Mouse (Mus musculus) left cerebral cortex, postnatal 36 days (tissue): ENCODE data around the gene Fbxl16. TPM values are rescaled to one million over a fixed set of nuclear protein-coding genes. Genes with fewer than 3 reads are reported as not detected.

Experiments used
- DNase-seq, 2 experiments: peaks; one replicate each; pipeline ENCODE4 v3.0.0; 2021 to 2022; ENCODE audit warnings: low spot score in 2 of 2, mixed read lengths in 1 of 2
- intact Hi-C: fragments of 180-260 bp; cut with DNase I; formaldehyde crosslinking; loops from one replicate; pipeline ENCODE4 v1.15.1; 2025
- microRNA-seq: library from miRNA; unstranded; fragments of <30 nt; microRNA quantifications from one replicate; pipeline ENCODE4 v1.2.0, GENCODE M21; 2022
- total RNA-seq, 2 experiments: library from RNA; stranded (reverse); gene quantifications; 2 replicates each; pipeline ENCODE4 v1.2.3; 2021

Gene Fbxl16
- total RNA-seq, 2 experiments from 2014 or later: 668 to 710 TPM

DNA sequence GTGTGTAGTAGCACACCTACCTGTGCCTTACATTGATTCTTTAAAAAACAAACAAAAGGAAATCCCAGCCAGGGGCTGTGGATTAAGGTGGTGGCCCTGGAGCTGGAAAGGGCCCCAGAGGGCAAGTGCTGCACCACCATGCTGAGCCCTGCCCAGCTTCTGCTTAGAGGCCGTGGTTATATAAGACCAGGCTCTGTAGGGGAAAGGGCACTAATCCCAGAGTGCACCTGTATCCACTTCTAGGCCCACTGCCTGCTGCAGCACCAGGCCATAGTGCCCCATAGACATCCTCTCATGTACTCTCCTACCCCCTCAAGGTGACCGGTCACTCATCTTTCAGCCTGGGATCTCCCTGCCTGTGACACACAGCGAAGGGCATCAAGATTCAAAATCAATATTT lies 57.3 kb downstream of the Fbxl16 start:
- DNase-seq: no peak
- intact Hi-C loops: no loop called here

DNA sequence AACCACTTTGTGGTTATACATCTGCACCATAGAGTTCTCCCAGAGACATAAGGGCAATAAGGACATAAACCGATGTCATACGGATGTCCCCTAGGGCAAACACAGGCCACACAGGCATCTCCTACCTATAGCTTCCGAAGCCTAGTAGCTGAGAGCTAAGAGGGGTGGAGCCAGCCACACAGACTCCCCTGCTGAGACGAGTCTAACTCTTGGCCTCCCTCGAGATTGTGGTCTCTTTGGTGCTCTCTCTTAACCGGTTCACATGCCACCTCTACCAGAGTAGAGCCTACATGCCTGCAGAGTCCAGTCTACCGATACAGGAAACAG lies 58.6 kb downstream of the Fbxl16 start:
- intact Hi-C loops: no loop called here
- DNase-seq: no peak

DNA sequence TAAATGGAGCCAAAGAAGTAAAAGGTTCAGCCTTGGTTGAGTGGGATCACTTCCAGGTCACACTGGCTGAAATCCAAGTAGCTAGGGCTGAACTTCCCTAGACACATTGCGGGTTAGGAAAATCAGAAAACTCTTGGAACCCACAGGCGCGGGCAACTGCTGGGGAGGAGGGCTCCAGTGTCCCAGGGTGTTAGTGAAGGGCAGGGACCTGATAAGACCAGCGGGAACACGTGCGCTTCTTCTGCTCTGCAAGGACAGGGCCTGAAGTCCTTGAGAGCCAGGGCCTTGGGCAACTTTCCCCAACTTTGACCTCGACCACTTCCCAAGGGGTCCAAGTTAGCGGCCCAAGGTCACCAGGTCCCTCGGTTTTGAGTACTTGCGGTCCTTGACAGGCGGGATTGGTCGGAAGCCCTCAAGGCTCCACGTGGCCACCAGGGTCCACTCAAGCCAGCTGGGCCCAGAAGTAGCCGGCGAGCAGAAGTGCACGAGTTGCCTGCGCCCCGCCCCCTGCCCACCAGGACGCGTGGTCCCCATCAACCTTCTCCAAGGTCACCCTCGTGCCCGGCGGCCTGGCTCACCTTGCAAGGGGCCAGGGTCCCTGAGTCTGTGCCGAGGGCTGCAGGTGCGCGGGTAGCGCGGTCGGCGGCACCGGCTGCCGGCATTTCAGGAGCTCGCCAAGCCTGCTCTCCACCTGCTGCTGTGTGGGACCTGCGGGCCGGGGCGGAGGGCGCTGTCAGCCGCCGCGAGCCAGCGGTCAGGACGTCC lies 59.1 kb downstream of the Fbxl16 start:
- intact Hi-C loops: no loop called here
- no peak for DNase-seq

DNA sequence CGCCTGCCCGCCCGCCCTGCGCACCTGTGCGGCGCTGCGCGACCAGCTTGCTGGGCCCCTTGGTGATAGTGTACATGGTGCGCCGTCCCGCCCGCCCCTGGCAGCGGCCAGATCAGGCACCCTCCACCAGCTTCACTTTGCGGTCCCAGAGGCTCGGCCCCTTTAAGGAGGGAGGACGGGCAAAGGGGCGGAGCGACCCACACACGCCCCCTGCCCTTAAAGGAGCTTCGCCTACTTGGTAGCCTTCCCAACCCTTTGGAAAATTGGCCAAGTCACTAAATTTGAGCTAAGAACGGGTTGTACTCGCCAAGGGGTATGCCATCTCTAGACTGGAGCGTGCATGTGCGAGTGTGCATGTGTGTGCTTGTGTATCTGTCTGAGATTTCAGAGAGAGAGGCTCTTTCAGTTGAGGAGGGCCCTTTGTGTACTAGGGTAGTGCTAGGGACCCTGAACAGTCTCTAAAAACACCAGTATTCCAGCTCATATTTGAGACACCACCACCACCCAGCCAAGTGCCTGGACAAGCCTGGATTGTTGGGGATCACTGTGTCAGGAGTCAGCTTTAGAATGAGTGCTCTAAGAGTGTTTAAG lies 59.8 kb downstream of the Fbxl16 start, which contains the start of gene Mcrip2:
Gene Mcrip2, minus strand, starts transcription at position 164 of the 591 bp plus-strand sequence.
- intact Hi-C loops: no loop called here
- peak; percentile 82 to 84 for DNase-seq

DNA sequence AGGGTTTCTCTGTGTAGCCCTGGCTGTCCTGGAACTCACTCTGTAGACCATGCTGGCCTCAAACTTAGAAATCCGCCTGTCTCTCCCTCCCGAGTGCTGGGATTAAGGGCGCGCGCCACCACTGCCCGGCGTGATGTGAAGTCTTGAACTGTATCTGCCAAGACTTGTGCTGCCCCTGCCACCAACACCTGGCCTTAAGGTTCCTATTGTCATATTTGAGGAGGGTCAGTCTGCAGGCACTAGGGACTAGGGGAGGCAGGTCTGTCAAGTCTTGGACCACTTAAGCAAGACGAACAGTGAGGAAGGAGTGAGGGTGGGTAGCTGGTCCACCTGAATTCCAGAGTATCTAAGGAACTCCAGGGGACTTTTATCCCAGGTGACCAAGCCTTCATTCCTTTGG lies 60.6 kb downstream of the Fbxl16 start:
- intact Hi-C loops: no loop called here
- DNase-seq: no peak

DNA sequence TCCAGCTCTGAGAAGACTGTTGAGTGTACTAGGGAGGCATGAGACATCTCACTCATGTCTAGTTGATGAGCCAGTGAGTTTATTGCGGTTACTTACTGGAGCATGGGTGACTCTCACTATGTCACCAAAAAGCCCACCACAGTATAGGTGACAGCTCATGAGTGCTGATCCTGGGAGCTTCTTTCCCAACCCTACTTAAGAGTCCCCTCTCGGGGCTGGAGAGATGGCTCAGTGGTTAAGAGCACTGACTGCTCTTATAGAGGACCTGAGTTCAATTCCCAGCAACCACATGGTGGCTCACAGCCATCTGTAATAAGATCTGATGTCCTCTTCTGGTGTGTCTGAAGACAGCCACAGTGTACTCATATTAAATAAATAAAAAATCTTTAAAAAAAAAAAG lies 61.1 kb downstream of the Fbxl16 start:
- intact Hi-C loops: no loop called here
- DNase-seq: no peak

Small RNAs within 50 kb of the gene (microRNA-seq; reads per million reads assigned to microRNA genes)
- gene Mir3082 (4.3 reads per million, percentile 12 among the genes with 10 or more reads in this experiment), gene Mir6966 (2.8 reads per million, percentile 5 among the genes with 10 or more reads in this experiment)

Other genes with a start within 250 kb of the Fbxl16 start
- gene Sox8, start 238.4 kb upstream of the Fbxl16 start, total RNA-seq: 10 to 100 TPM; 42.8 to 65.3 TPM
- gene Lmf1, start 230.0 kb upstream of the Fbxl16 start, total RNA-seq: 10 to 100 TPM; 22.1 to 26.7 TPM
- 100 to 1,000 TPM; 154 to 195 TPM for gene Gng13, start 91.9 kb upstream of the Fbxl16 start, total RNA-seq
- 1 to 10 TPM; 2.9 to 3.7 TPM for gene Chtf18, start 81.7 kb upstream of the Fbxl16 start, total RNA-seq
- gene Rpusd1, start 81.4 kb upstream of the Fbxl16 start, total RNA-seq: 10 to 100 TPM; 49.5 to 58.9 TPM
- gene Mslnl, start 73.0 kb upstream of the Fbxl16 start, total RNA-seq: under 1 TPM; 0.35 to 0.39 TPM
- gene Msln, start 54.7 kb upstream of the Fbxl16 start, total RNA-seq: 1 to 10 TPM; 1.5 to 4.7 TPM
- gene Narfl, start 35.3 kb upstream of the Fbxl16 start, total RNA-seq: 10 to 100 TPM; 29.5 to 42.9 TPM
- 100 to 1,000 TPM; 114 to 117 TPM for gene Haghl, start 23.4 kb upstream of the Fbxl16 start, total RNA-seq
- gene Ccdc78, start 22.5 kb upstream of the Fbxl16 start, total RNA-seq: not detected
- 10 to 100 TPM; 81.2 to 81.7 TPM for gene Fam173a, start 16.2 kb upstream of the Fbxl16 start, total RNA-seq
- gene AC134908.4, start 13.4 kb upstream of the Fbxl16 start, total RNA-seq: under 1 TPM in 1 of 2 experiments, not detected in 1; 0.52 TPM
- gene Metrn, start 11.9 kb upstream of the Fbxl16 start, total RNA-seq: 10 to 100 TPM; 80.7 to 96.2 TPM
- gene Wdr24, start 14.5 kb downstream of the Fbxl16 start, total RNA-seq: 10 to 100 TPM; 23.9 to 26.5 TPM
- 10 to 100 TPM; 54.1 to 58.7 TPM for gene Jmjd8, start 19.8 kb downstream of the Fbxl16 start, total RNA-seq
- gene Stub1, start 24.3 kb downstream of the Fbxl16 start, total RNA-seq: 100 to 1,000 TPM; 171 to 188 TPM
- gene Rhbdl1, start 28.2 kb downstream of the Fbxl16 start, total RNA-seq: 10 to 100 TPM; 47.5 to 54.0 TPM
- 10 to 100 TPM; 22.0 to 24.9 TPM for gene Gm20683, start 32.7 kb downstream of the Fbxl16 start, total RNA-seq
- 10 to 100 TPM; 73.7 to 86.7 TPM for gene Rhot2, start 35.8 kb downstream of the Fbxl16 start, total RNA-seq
- 10 to 100 TPM; 21.2 to 36.6 TPM for gene Wdr90, start 52.4 kb downstream of the Fbxl16 start, total RNA-seq
- gene Mcrip2, start 59.7 kb downstream of the Fbxl16 start, total RNA-seq: 10 to 100 TPM; 23.5 to 29.8 TPM
- 10 to 100 TPM; 33.3 to 36.4 TPM for gene Mettl26, start 66.0 kb downstream of the Fbxl16 start, total RNA-seq
- 1 to 10 TPM; 1.4 to 1.5 TPM for gene Wfikkn1, start 71.8 kb downstream of the Fbxl16 start, total RNA-seq
- 10 to 100 TPM; 46.1 to 58.0 TPM for gene Rab40c, start 110.6 kb downstream of the Fbxl16 start, total RNA-seq
- gene Pigq, start 135.9 kb downstream of the Fbxl16 start, total RNA-seq: 100 to 1,000 TPM; 106 to 120 TPM
- gene Nhlrc4, start 135.9 kb downstream of the Fbxl16 start, total RNA-seq: under 1 TPM in 1 of 2 experiments, not detected in 1; 0.30 TPM
- gene A930017K11Rik, start 143.5 kb downstream of the Fbxl16 start, total RNA-seq: under 1 TPM; 0.41 to 0.59 TPM
- 10 to 100 TPM; 40.8 to 58.4 TPM for gene Capn15, start 176.7 kb downstream of the Fbxl16 start, total RNA-seq